Mouse (Mus musculus) brain, embryonic 14.5 days (tissue): Measurements from ENCODE around the gene Lrrc4.

ENCODE experiments used
- CTCF ChIP-seq: fragments of 200-500 bp; IDR thresholded peaks from 2 replicates; pipeline ENCODE4 v1.5.1; 2012; ENCODE audit warnings: inconsistent platforms, mild to moderate bottlenecking, moderate library complexity, borderline replicate concordance; ENCODE audit not compliant: insufficient read depth, insufficient read length; ENCODE audit errors: extremely low read depth
- POLR2A ChIP-seq: fragments of 200-500 bp; IDR thresholded peaks from 2 replicates; pipeline ENCODE4 v1.6.1; 2012; ENCODE audit warnings: mild to moderate bottlenecking, inconsistent platforms, borderline replicate concordance; ENCODE audit not compliant: poor library complexity, insufficient read depth, insufficient read length, severe bottlenecking; ENCODE audit errors: extremely low read depth

GRCm38 (mm10) chr6:28745864-28746263 is 85.7 kb downstream of the Lrrc4 start:
- TF ChIP-seq POLR2A: no peak
- TF ChIP-seq CTCF: no peak
